Comparison of ENCODE assay signal across 8 mouse cellular contexts in genomic region chr19:5796573-5797111, GRCm38 (mm10). TPM values are rescaled to one million over a fixed set of nuclear protein-coding genes. Genes with fewer than 3 reads are reported as not detected.
DNase-seq lines count a peak whose midpoint lies in the region; ATAC-seq and TF ChIP-seq lines count a peak whose summit lies in the region.

No protein-coding gene starts in this region.

- H3K4me2 ChIP-seq in embryonic facial prominence, embryonic 12.5 days (replicated peaks) = peak overlapping the region; percentile 77
- H3K4me2 ChIP-seq in hindbrain, postnatal 0 days (ENCODE audit: low read depth, low read length) = peak overlapping the region; percentile 98

- no peak for DNase-seq in lung, adult 2 months
- DNase-seq in lung, postnatal 4 days = no peak
- DNase-seq in hindbrain, postnatal 0 days (ENCODE audit: low spot score) = no peak
- peak; percentile 44 for DNase-seq in naive thymus-derived CD4-positive, alpha-beta T cell, adult 2 months (ENCODE audit: low read depth)
- no peak for DNase-seq in right cerebral cortex, postnatal 14 days
- DNase-seq in right cerebral cortex, postnatal 25 days = no peak
- no peak for DNase-seq in frontal cortex, postnatal 25 days (ENCODE audit: low spot score in 2 of 2)

- no peak for TF ChIP-seq POLR2A in lung, adult 2 months (IDR thresholded peaks at IDR 0.05; ENCODE audit: borderline replicate concordance, extremely low read depth, low read depth, low read length)

- H3K9me3 ChIP-seq in embryonic facial prominence, embryonic 12.5 days = no peaks in the 10 kb centered on the region
- no peaks in the 10 kb centered on the region for H3K9me3 ChIP-seq in hindbrain, postnatal 0 days (ENCODE audit: low read length)

- H3K4me3 ChIP-seq in lung, adult 2 months (replicated peaks; ENCODE audit: extremely low read depth, low read depth, low read length) = peak overlapping the region; percentile 74
- peak overlapping the region; percentile 100 for H3K4me3 ChIP-seq in embryonic facial prominence, embryonic 12.5 days
- H3K4me3 ChIP-seq in hindbrain, postnatal 0 days (ENCODE audit: low read length) = peak overlapping the region; percentile 77

- no peaks in the 10 kb centered on the region for H3K27me3 ChIP-seq in embryonic facial prominence, embryonic 12.5 days
- no peaks in the 10 kb centered on the region for H3K27me3 ChIP-seq in hindbrain, postnatal 0 days (ENCODE audit: insufficient read depth, low read length)

- 27% methylated on average over 7 of the region's 7 CpGs for WGBS in lung, adult 2 months
- 63% methylated on average over 7 of the region's 7 CpGs for WGBS in embryonic facial prominence, embryonic 12.5 days
- whole genome bisulfite sequencing in hindbrain, postnatal 0 days = 34% methylated on average over 7 of the region's 7 CpGs

- H3K36me3 ChIP-seq in embryonic facial prominence, embryonic 12.5 days = peaks cover 45% of the 10 kb centered on the region
- peaks cover 32% of the 10 kb centered on the region for H3K36me3 ChIP-seq in hindbrain, postnatal 0 days (ENCODE audit: insufficient read depth, low read length)

- H3K4me1 ChIP-seq in lung, adult 2 months (ENCODE audit: control insufficient read depth, insufficient read depth, low read length) = peaks cover 22% of the 10 kb centered on the region
- peaks cover 21% of the 10 kb centered on the region for H3K4me1 ChIP-seq in embryonic facial prominence, embryonic 12.5 days
- H3K4me1 ChIP-seq in hindbrain, postnatal 0 days (ENCODE audit: insufficient read depth, low read length) = peaks cover 14% of the 10 kb centered on the region

- no peak for TF ChIP-seq CTCF in lung, adult 2 months (IDR thresholded peaks at IDR 0.05; ENCODE audit: insufficient read depth, low read length)
- no peak for TF ChIP-seq CTCF in hindbrain, postnatal 0 days (IDR thresholded peaks at IDR 0.05; ENCODE audit: low read depth)

- H3K27ac ChIP-seq in embryonic facial prominence, embryonic 12.5 days = 0 out of 2 replicates have a peak overlapping the region, but pooled peaks have one; percentile 57
- H3K27ac ChIP-seq in hindbrain, postnatal 0 days = 0 out of 2 replicates have a peak overlapping the region, but pooled peaks have one; percentile 20

- ATAC-seq in embryonic facial prominence, embryonic 12.5 days (ENCODE audit: insufficient number of reproducible peaks, insufficient read depth, low FRiP score, low TSS enrichment) = no peak
- ATAC-seq in hindbrain, postnatal 0 days = no peak

- H3K9ac ChIP-seq in embryonic facial prominence, embryonic 12.5 days = peak overlapping the region; percentile 67
- peak overlapping the region; percentile 88 for H3K9ac ChIP-seq in hindbrain, postnatal 0 days (replicated peaks; ENCODE audit: low read length)

RNA-seq across cellular contexts. Expression of gene Scyl1, which starts 25.4 kb away (rescaled TPM):
- polyA plus RNA-seq in lung, adult 2 months (2012; rRNA removed) = 113 and 116 TPM in 2 replicates
- polyA plus RNA-seq in embryonic facial prominence, embryonic 12.5 days (2016; fragmentation: Nextera tagmentation; extraction: Ambion mirVana) = 78.8 and 80.0 TPM in 2 replicates
- 84.1 and 96.6 TPM in 2 replicates for total RNA-seq in hindbrain, postnatal 0 days (2014; rRNA removed)
- 73.3 and 76.2 TPM in 2 replicates for polyA plus RNA-seq in hindbrain, postnatal 0 days (2015; fragmentation: Nextera tagmentation; extraction: Ambion mirVana)

RNA-seq across cellular contexts. Expression of gene Ltbp3, which starts 55.9 kb away (rescaled TPM):
- 236 and 238 TPM in 2 replicates for polyA plus RNA-seq in lung, adult 2 months (2012; rRNA removed)
- 25.3 and 27.0 TPM in 2 replicates for polyA plus RNA-seq in embryonic facial prominence, embryonic 12.5 days (2016; fragmentation: Nextera tagmentation; extraction: Ambion mirVana)
- 43.0 and 50.2 TPM in 2 replicates for total RNA-seq in hindbrain, postnatal 0 days (2014; rRNA removed)
- polyA plus RNA-seq in hindbrain, postnatal 0 days (2015; fragmentation: Nextera tagmentation; extraction: Ambion mirVana) = 14.0 and 14.4 TPM in 2 replicates
